Mouse (Mus musculus): ENCODE results near the gene Inf2. TPM values are rescaled to one million over a fixed set of nuclear protein-coding genes. Genes with fewer than 3 reads are reported as not detected.

The Inf2 gene
- polyA plus RNA-seq, 1 experiment from 2014 or later = 2.7 TPM

- H3K36me3 ChIP-seq (ENCODE audit: control insufficient read depth, insufficient read depth) = no peaks in the 10 kb centered on the region
- no peak overlapping the region for H3K9ac ChIP-seq (ENCODE audit: low read depth, low read length)
- no peak overlapping the region for H3K27ac ChIP-seq (ENCODE audit: low read length)
- no peaks in the 10 kb centered on the region for H3K27me3 ChIP-seq (ENCODE audit: control insufficient read depth, insufficient read depth, low read depth, low read length)
- H3K4me3 ChIP-seq (ENCODE audit: low read depth, low read length) = no peak overlapping the region
- 61% methylated on average over 14 of the region's 14 CpGs for WGBS (ENCODE audit: insufficient replicate concordance)
- H3K9me3 ChIP-seq (replicated peaks; ENCODE audit: control insufficient read depth, low read length) = no peaks in the 10 kb centered on the region
- ATAC-seq (ENCODE audit: low read depth) = no peak
- no peak overlapping the region for H3K4me2 ChIP-seq (ENCODE audit: low read depth, low read length)
- peaks cover 27% of the 10 kb centered on the region for H3K4me1 ChIP-seq (ENCODE audit: control insufficient read depth, low read depth, low read length)
These were observed 8.4 kb downstream of the Inf2 start for GRCm38 (mm10) chr12:112596891-112597500.

- H3K4me1 ChIP-seq (ENCODE audit: control insufficient read depth, low read depth, low read length) = peaks cover 27% of the 10 kb centered on the region
- 73% methylated on average over 8 of the region's 8 CpGs for WGBS (ENCODE audit: insufficient replicate concordance)
These were observed 9.0 kb downstream of the Inf2 start for GRCm38 (mm10) chr12:112597618-112598017.

GRCm38 (mm10) chr12:112599198-112599597, 10.6 kb downstream of the Inf2 start:
- H3K4me1 ChIP-seq (ENCODE audit: control insufficient read depth, low read depth, low read length) = peaks cover 20% of the 10 kb centered on the region
- no peak overlapping the region for H3K4me3 ChIP-seq (ENCODE audit: low read depth, low read length)
- H3K36me3 ChIP-seq (ENCODE audit: control insufficient read depth, insufficient read depth) = no peaks in the 10 kb centered on the region
- WGBS (ENCODE audit: insufficient replicate concordance) = 3% methylated on average over 4 of the region's 4 CpGs
- ATAC-seq (ENCODE audit: low read depth) = peak; percentile 43; the same call in 1 of the 2 replicates
- no peak overlapping the region for H3K9ac ChIP-seq (ENCODE audit: low read depth, low read length)
- H3K9me3 ChIP-seq (replicated peaks; ENCODE audit: control insufficient read depth, low read length) = no peaks in the 10 kb centered on the region
- H3K4me2 ChIP-seq (ENCODE audit: low read depth, low read length) = no peak overlapping the region
- no peak overlapping the region for H3K27ac ChIP-seq (ENCODE audit: low read length)
- no peaks in the 10 kb centered on the region for H3K27me3 ChIP-seq (ENCODE audit: control insufficient read depth, insufficient read depth, low read depth, low read length)

More at GRCm38 (mm10) chr12:112597618-112598017, 9.0 kb downstream of the Inf2 start:
- H3K27ac ChIP-seq (ENCODE audit: low read length) = no peak overlapping the region
- no peaks in the 10 kb centered on the region for H3K27me3 ChIP-seq (ENCODE audit: control insufficient read depth, insufficient read depth, low read depth, low read length)
- no peaks in the 10 kb centered on the region for H3K36me3 ChIP-seq (ENCODE audit: control insufficient read depth, insufficient read depth)
- no peak overlapping the region for H3K4me2 ChIP-seq (ENCODE audit: low read depth, low read length)
- no peak overlapping the region for H3K4me3 ChIP-seq (ENCODE audit: low read depth, low read length)
- H3K9ac ChIP-seq (ENCODE audit: low read depth, low read length) = no peak overlapping the region
- ATAC-seq (ENCODE audit: low read depth) = no peak
- no peaks in the 10 kb centered on the region for H3K9me3 ChIP-seq (replicated peaks; ENCODE audit: control insufficient read depth, low read length)

GRCm38 (mm10) chr12:112599942-112600611, 11.5 kb downstream of the Inf2 start:
- peaks cover 11% of the 10 kb centered on the region for H3K4me1 ChIP-seq (ENCODE audit: control insufficient read depth, low read depth, low read length)
- H3K4me3 ChIP-seq (ENCODE audit: low read depth, low read length) = no peak overlapping the region
- no peak for ATAC-seq (ENCODE audit: low read depth)
- no peaks in the 10 kb centered on the region for H3K9me3 ChIP-seq (replicated peaks; ENCODE audit: control insufficient read depth, low read length)
- no peaks in the 10 kb centered on the region for H3K27me3 ChIP-seq (ENCODE audit: control insufficient read depth, insufficient read depth, low read depth, low read length)
- no peak overlapping the region for H3K27ac ChIP-seq (ENCODE audit: low read length)
- 65% methylated on average over 30 of the region's 30 CpGs for WGBS (ENCODE audit: insufficient replicate concordance)
- H3K36me3 ChIP-seq (ENCODE audit: control insufficient read depth, insufficient read depth) = no peaks in the 10 kb centered on the region
- H3K9ac ChIP-seq (ENCODE audit: low read depth, low read length) = no peak overlapping the region
- H3K4me2 ChIP-seq (ENCODE audit: low read depth, low read length) = no peak overlapping the region

GRCm38 (mm10) chr12:112604022-112604421, 15.4 kb downstream of the Inf2 start:
- Histone ChIP-seq H3K9ac (ENCODE audit: low read depth, low read length) (no peak overlapping the region), H3K4me3 (ENCODE audit: low read depth, low read length) (no peak overlapping the region), H3K36me3 (ENCODE audit: control insufficient read depth, insufficient read depth) (no peaks in the 10 kb centered on the region; the same call in 1 of the 2 replicates), H3K4me2 (ENCODE audit: low read depth, low read length) (no peak overlapping the region), H3K4me1 (ENCODE audit: control insufficient read depth, low read depth, low read length) (peaks cover 3% of the 10 kb centered on the region), H3K27me3 (ENCODE audit: control insufficient read depth, insufficient read depth, low read depth, low read length) (no peaks in the 10 kb centered on the region), H3K9me3 (replicated peaks; ENCODE audit: control insufficient read depth, low read length) (no peaks in the 10 kb centered on the region), H3K27ac (ENCODE audit: low read length) (no peak overlapping the region)
- ATAC-seq (ENCODE audit: low read depth) = no peak
- WGBS (ENCODE audit: insufficient replicate concordance) = 73% methylated on average over 5 of the region's 5 CpGs

- Histone ChIP-seq H3K4me3 (ENCODE audit: low read depth, low read length) (no peak overlapping the region), H3K4me2 (ENCODE audit: low read depth, low read length) (no peak overlapping the region), H3K36me3 (ENCODE audit: control insufficient read depth, insufficient read depth) (no peaks in the 10 kb centered on the region; the same call in 1 of the 2 replicates), H3K27me3 (ENCODE audit: control insufficient read depth, insufficient read depth, low read depth, low read length) (no peaks in the 10 kb centered on the region), H3K9ac (ENCODE audit: low read depth, low read length) (no peak overlapping the region), H3K9me3 (replicated peaks; ENCODE audit: control insufficient read depth, low read length) (no peaks in the 10 kb centered on the region), H3K4me1 (ENCODE audit: control insufficient read depth, low read depth, low read length) (no peaks in the 10 kb centered on the region; the same call in 1 of the 2 replicates), H3K27ac (ENCODE audit: low read length) (no peak overlapping the region)
- 0 out of 2 replicates have a peak, but pooled peaks have one; percentile 17 for ATAC-seq (ENCODE audit: low read depth)
- WGBS (ENCODE audit: insufficient replicate concordance) = 58% methylated on average over 20 of the region's 20 CpGs
These were observed 16.4 kb downstream of the Inf2 start for GRCm38 (mm10) chr12:112604709-112605649.

GRCm38 (mm10) chr12:112605766-112606165, 17.2 kb downstream of the Inf2 start:
- WGBS (ENCODE audit: insufficient replicate concordance) = 31% methylated on average over 6 of the region's 6 CpGs
- H3K4me1 ChIP-seq (ENCODE audit: control insufficient read depth, low read depth, low read length) = no peaks in the 10 kb centered on the region
- no peaks in the 10 kb centered on the region for H3K27me3 ChIP-seq (ENCODE audit: control insufficient read depth, insufficient read depth, low read depth, low read length)
- H3K9ac ChIP-seq (ENCODE audit: low read depth, low read length) = no peak overlapping the region
- H3K36me3 ChIP-seq (ENCODE audit: control insufficient read depth, insufficient read depth) = no peaks in the 10 kb centered on the region; the same call in 1 of the 2 replicates
- H3K9me3 ChIP-seq (replicated peaks; ENCODE audit: control insufficient read depth, low read length) = no peaks in the 10 kb centered on the region
- H3K4me2 ChIP-seq (ENCODE audit: low read depth, low read length) = no peak overlapping the region
- no peak overlapping the region for H3K27ac ChIP-seq (ENCODE audit: low read length)
- ATAC-seq (ENCODE audit: low read depth) = peak; percentile 54
- H3K4me3 ChIP-seq (ENCODE audit: low read depth, low read length) = no peak overlapping the region

- no peak overlapping the region for H3K4me3 ChIP-seq (ENCODE audit: low read depth, low read length)
- H3K9me3 ChIP-seq (replicated peaks; ENCODE audit: control insufficient read depth, low read length) = no peaks in the 10 kb centered on the region
- H3K4me2 ChIP-seq (ENCODE audit: low read depth, low read length) = no peak overlapping the region
- no peaks in the 10 kb centered on the region for H3K27me3 ChIP-seq (ENCODE audit: control insufficient read depth, insufficient read depth, low read depth, low read length)
- H3K4me1 ChIP-seq (ENCODE audit: control insufficient read depth, low read depth, low read length) = no peaks in the 10 kb centered on the region
- H3K9ac ChIP-seq (ENCODE audit: low read depth, low read length) = no peak overlapping the region
- no peak for ATAC-seq (ENCODE audit: low read depth)
- no peaks in the 10 kb centered on the region; the same call in 1 of the 2 replicates for H3K36me3 ChIP-seq (ENCODE audit: control insufficient read depth, insufficient read depth)
- H3K27ac ChIP-seq (ENCODE audit: low read length) = no peak overlapping the region
- WGBS (ENCODE audit: insufficient replicate concordance) = 63% methylated on average over 6 of the region's 6 CpGs
These were observed 18.4 kb downstream of the Inf2 start for GRCm38 (mm10) chr12:112606998-112607397.
